Mouse (Mus musculus) cerebellum, postnatal 4 days (tissue): ENCODE measurements around the gene Gm20388.
A peak's percentile ranks its signal among the peaks of the same experiment; 100 is the strongest.

Source experiments
- DNase-seq, 2 experiments: peaks; one replicate each; pipeline ENCODE4 v3.0.0; 2022; ENCODE audit warnings: low spot score in 2 of 2, mixed read lengths in 1 of 2

The Gm20388 gene

GRCm38 (mm10) chr8:120288122-120288908 lies 377.7 kb downstream of the Gm20388 start:
- DNase-seq, result peak in 1 of 2 experiments; percentile 61

GRCm38 (mm10) chr8:120289191-120289590 lies 378.6 kb downstream of the Gm20388 start:
- DNase-seq, result no peak

GRCm38 (mm10) chr8:120289698-120290181 lies 379.1 kb downstream of the Gm20388 start:
- DNase-seq, result peak in 1 of 2 experiments; percentile 61

GRCm38 (mm10) chr8:120290614-120291013 lies 380.0 kb downstream of the Gm20388 start:
- no peak for DNase-seq

- DNase-seq, result no peak
These were observed 381.0 kb downstream of the Gm20388 start for GRCm38 (mm10) chr8:120291650-120292049.

GRCm38 (mm10) chr8:120292316-120293107 lies 381.9 kb downstream of the Gm20388 start:
- peak in 1 of 2 experiments; percentile 82 for DNase-seq

- DNase-seq, result no peak
These were observed 383.0 kb downstream of the Gm20388 start for GRCm38 (mm10) chr8:120293421-120294357.

GRCm38 (mm10) chr8:120294982-120295870 lies 384.6 kb downstream of the Gm20388 start:
- no peak for DNase-seq

- no peak for DNase-seq
These were observed 386.4 kb downstream of the Gm20388 start for GRCm38 (mm10) chr8:120297000-120297399.

- no peak for DNase-seq
These were observed 388.2 kb downstream of the Gm20388 start for GRCm38 (mm10) chr8:120298601-120299532.

- peak; percentile 82 to 92 for DNase-seq
These were observed 390.0 kb downstream of the Gm20388 start for GRCm38 (mm10) chr8:120300601-120301141.

- no peak for DNase-seq
These were observed 392.5 kb downstream of the Gm20388 start for GRCm38 (mm10) chr8:120302941-120303675.

- DNase-seq, result no peak
These were observed 393.5 kb downstream of the Gm20388 start for GRCm38 (mm10) chr8:120304097-120304496.

GRCm38 (mm10) chr8:120305800-120306385 lies 395.3 kb downstream of the Gm20388 start:
- peak in 1 of 2 experiments; percentile 36 for DNase-seq

GRCm38 (mm10) chr8:120307103-120307502 lies 396.5 kb downstream of the Gm20388 start:
- peak in 1 of 2 experiments; percentile 57 for DNase-seq

GRCm38 (mm10) chr8:120307528-120307927 lies 396.9 kb downstream of the Gm20388 start:
- no peak for DNase-seq

GRCm38 (mm10) chr8:120308131-120308530 lies 397.5 kb downstream of the Gm20388 start:
- no peak for DNase-seq

GRCm38 (mm10) chr8:120308553-120308952 lies 397.9 kb downstream of the Gm20388 start:
- DNase-seq, result no peak
